Mouse (Mus musculus): Measurements from ENCODE around the gene Cycs. TPM values are rescaled to one million over a fixed set of nuclear protein-coding genes. Genes with fewer than 3 reads are reported as not detected.

Gene Cycs
- total RNA-seq, 2 experiments from 2014 or later: 45.1 to 48.0 TPM

- Histone ChIP-seq H3K27ac (no peak overlapping the region), H3K4me3 (no peak overlapping the region)
- TF ChIP-seq CTCF (IDR thresholded peaks at IDR 0.05): no peak
- intact Hi-C loops (cut with DNase I): no loop called here
- DNase-seq (ENCODE audit: extremely low spot score in 1 of 2, low spot score in 2 of 2): no peak
These were observed 46.2 kb downstream of the Cycs start for GRCm38 (mm10) chr6:50520139-50520538.

DNA sequence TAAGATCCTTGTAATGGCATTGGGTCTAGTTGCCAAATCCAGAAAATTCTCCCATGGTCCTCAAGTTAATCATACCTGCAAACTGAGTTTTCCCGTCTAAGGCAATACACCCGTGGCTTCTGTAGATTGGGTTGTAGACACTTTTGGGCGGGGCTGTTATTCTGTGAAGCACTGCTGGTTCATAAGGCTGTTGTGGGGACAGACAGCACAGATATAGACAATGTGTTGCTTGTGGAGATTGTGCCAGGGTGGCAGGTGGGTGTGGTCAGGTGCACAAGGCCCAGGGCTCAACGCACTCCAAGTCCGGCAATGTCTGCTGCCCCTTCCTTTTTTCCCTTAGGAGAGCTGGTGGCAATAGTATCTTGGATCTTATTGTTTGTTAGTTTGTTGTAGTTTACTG lies 48.0 kb downstream of the Cycs start:
- intact Hi-C loops (cut with DNase I): no loop called here

More for the DNA sequence above, 48.0 kb downstream of the Cycs start:
- Histone ChIP-seq H3K27ac (no peak overlapping the region), H3K4me3 (no peak overlapping the region)
- DNase-seq (ENCODE audit: extremely low spot score in 1 of 2, low spot score in 2 of 2): no peak
- no peak for TF ChIP-seq CTCF (IDR thresholded peaks at IDR 0.05)

Small RNA genes lying within 50 kb of the gene (microRNA-seq; reads per million reads assigned to microRNA genes)
- 0 reads per million in 2 experiments for gene Mir6371

Other genes with a start within 250 kb of the Cycs start
- gene Osbpl3, start 110.3 kb downstream of the Cycs start, total RNA-seq (2021): 10 to 100 TPM; 45.5 to 56.0 TPM
- gene 4921507P07Rik, start 30.1 kb upstream of the Cycs start, total RNA-seq (2021): under 1 TPM; 0.42 to 0.57 TPM
- not detected for gene Npvf, start 87.9 kb upstream of the Cycs start, total RNA-seq (2021)

All from left cerebral cortex, adult 2 months (tissue).